Mouse (Mus musculus): ENCODE data around the gene Rbm26. TPM values are rescaled to one million over a fixed set of nuclear protein-coding genes. Genes with fewer than 3 reads are reported as not detected.

Gene Rbm26
- polyA plus RNA-seq, 1 experiment from 2014 or later, result 26.2 TPM

Other genes with a start within 250 kb of the Rbm26 start
- gene Ndfip2, start 81.2 kb upstream of the Rbm26 start, polyA plus RNA-seq (2015; fragmentation: Nextera tagmentation; extraction: Ambion mirVana), result 109 and 113 TPM in 2 replicates